Mouse (Mus musculus) testis, adult 2 months (tissue): ENCODE measurements around the gene Zfp72.
A peak's percentile ranks its signal among the peaks of the same experiment; 100 is the strongest.

Experiments
- CTCF ChIP-seq: fragments of 200-500 bp; IDR thresholded peaks from 2 replicates; pipeline ENCODE4 v1.5.1; 2012; ENCODE audit warnings: low read depth, mild to moderate bottlenecking, inconsistent platforms, low read length, moderate library complexity; ENCODE audit not compliant: control insufficient read depth, insufficient read depth, insufficient replicate concordance
- POLR2A ChIP-seq: fragments of 200-500 bp; IDR thresholded peaks from 2 replicates; pipeline ENCODE4 v1.6.1; 2012; ENCODE audit warnings: low read depth, mild to moderate bottlenecking, inconsistent platforms, low read length, moderate library complexity; ENCODE audit not compliant: control insufficient read depth

DNA sequence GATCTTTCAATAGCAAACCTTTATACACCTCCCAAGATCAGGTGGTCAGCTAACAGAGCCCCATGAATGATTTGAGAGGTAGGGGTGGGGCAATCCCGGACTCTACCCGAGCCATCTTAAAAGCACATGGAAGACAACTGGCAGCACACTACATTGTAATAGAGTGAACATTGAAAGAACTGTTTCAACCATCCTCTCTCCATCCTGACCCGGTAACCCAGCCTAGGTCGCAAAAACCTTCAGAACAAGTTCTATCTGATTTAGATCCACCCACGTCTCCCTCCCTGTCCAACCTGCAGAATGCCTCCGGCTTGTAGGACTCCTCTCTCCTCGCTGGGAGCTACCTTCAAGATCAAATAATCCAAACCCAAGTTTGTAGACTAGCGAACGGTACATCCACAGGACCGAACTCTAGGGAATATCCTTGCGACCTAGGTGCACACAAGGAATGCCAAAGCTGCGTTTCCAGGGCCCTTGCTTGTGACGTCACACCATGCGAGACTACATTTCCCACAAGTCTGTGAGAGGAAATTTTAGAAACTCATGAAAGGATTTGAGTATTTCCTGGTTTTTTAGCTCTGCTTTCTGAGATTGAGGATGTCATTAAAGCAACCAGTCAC lies at the start of gene Zfp72:
- TF ChIP-seq CTCF (no peak), POLR2A (peak; percentile 74; the same call in 1 of the 2 replicates)
